Mouse (Mus musculus): ENCODE measurements around the gene Tmem53.

- TF ChIP-seq EP300 (IDR thresholded peaks at IDR 0.05; ENCODE audit: low read depth) (no peak), CTCF (IDR thresholded peaks at IDR 0.05; ENCODE audit: low read depth) (no peak)
These were observed 28.7 kb downstream of the Tmem53 start for GRCm38 (mm10) chr4:117280397-117280930.

All from liver, embryonic 14.5 days (tissue).